Mouse (Mus musculus) urinary bladder, adult 18-20 months (tissue): ENCODE data around the gene L3mbtl2.

ENCODE experiments used
- DNase-seq, 2 experiments: peaks; one replicate each; pipeline ENCODE4 v3.0.0; 2022; ENCODE audit warnings: low spot score in 2 of 2, mixed read lengths in 2 of 2

L3mbtl2 gene

GRCm38 (mm10) chr15:81708991-81709390 lies 45.3 kb downstream of the L3mbtl2 start:
- DNase-seq: no peak

GRCm38 (mm10) chr15:81709686-81710085 lies 46.0 kb downstream of the L3mbtl2 start:
- DNase-seq: no peak

GRCm38 (mm10) chr15:81710801-81711200 lies 47.1 kb downstream of the L3mbtl2 start:
- no peak for DNase-seq

GRCm38 (mm10) chr15:81713742-81714141 lies 50.1 kb downstream of the L3mbtl2 start:
- no peak for DNase-seq

GRCm38 (mm10) chr15:81718336-81719138 lies 54.8 kb downstream of the L3mbtl2 start:
- DNase-seq: no peak

- DNase-seq: no peak
Measured at GRCm38 (mm10) chr15:81719139-81719531, 55.4 kb downstream of the L3mbtl2 start.

GRCm38 (mm10) chr15:81722361-81722760 lies 58.7 kb downstream of the L3mbtl2 start:
- no peak for DNase-seq

- no peak for DNase-seq
Measured at GRCm38 (mm10) chr15:81723653-81724052, 60.0 kb downstream of the L3mbtl2 start.

- DNase-seq: no peak
Measured at GRCm38 (mm10) chr15:81725965-81726364, 62.3 kb downstream of the L3mbtl2 start.

- peak; percentile 13 to 30 for DNase-seq
Measured at GRCm38 (mm10) chr15:81729241-81729791, 65.6 kb downstream of the L3mbtl2 start.

- DNase-seq: peak; percentile 87 to 99
Measured at GRCm38 (mm10) chr15:81729792-81730635, 66.3 kb downstream of the L3mbtl2 start.

GRCm38 (mm10) chr15:81735075-81735474 lies 71.4 kb downstream of the L3mbtl2 start:
- DNase-seq: no peak
